Mouse (Mus musculus): Measurements from ENCODE around the gene Klk13. TPM values are rescaled to one million over a fixed set of nuclear protein-coding genes. Genes with fewer than 3 reads are reported as not detected.

The Klk13 gene
- total RNA-seq, 4 experiments from 2014 or later = not detected

DNA sequence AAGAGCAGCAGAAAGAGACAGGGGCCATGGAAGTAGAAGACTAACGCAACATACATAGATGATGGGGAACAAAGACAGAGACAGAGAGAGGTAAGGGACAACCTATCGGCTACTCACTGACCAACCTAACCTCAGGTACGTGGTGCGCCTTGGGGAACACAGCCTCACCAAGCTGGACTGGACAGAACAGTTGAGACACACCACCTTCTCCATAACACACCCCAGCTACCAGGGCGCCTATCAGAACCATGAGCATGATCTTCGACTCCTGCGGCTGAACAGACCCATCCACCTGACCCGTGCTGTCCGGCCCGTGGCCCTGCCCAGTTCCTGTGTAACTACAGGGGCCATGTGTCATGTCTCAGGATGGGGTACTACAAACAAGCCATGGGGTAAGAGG is 58.3 kb downstream of the Klk13 start:
- no peak for DNase-seq (ENCODE audit: low spot score in 2 of 2)

- DNase-seq (ENCODE audit: low spot score in 2 of 2) = no peak
Measured at GRCm38 (mm10) chr7:43771916-43772315, 59.5 kb downstream of the Klk13 start.

- DNase-seq (ENCODE audit: low spot score in 2 of 2) = no peak
Measured at GRCm38 (mm10) chr7:43772901-43773300, 60.5 kb downstream of the Klk13 start.

- DNase-seq (ENCODE audit: low spot score in 2 of 2) = no peak
Measured at GRCm38 (mm10) chr7:43774364-43774763, 62.0 kb downstream of the Klk13 start, which contains the start of gene Klk11. Gene Klk11 (plus strand): TSS chr7:43774604.

- DNase-seq (ENCODE audit: low spot score in 2 of 2) = no peak
Measured at GRCm38 (mm10) chr7:43774802-43775201, 62.4 kb downstream of the Klk13 start.

DNA sequence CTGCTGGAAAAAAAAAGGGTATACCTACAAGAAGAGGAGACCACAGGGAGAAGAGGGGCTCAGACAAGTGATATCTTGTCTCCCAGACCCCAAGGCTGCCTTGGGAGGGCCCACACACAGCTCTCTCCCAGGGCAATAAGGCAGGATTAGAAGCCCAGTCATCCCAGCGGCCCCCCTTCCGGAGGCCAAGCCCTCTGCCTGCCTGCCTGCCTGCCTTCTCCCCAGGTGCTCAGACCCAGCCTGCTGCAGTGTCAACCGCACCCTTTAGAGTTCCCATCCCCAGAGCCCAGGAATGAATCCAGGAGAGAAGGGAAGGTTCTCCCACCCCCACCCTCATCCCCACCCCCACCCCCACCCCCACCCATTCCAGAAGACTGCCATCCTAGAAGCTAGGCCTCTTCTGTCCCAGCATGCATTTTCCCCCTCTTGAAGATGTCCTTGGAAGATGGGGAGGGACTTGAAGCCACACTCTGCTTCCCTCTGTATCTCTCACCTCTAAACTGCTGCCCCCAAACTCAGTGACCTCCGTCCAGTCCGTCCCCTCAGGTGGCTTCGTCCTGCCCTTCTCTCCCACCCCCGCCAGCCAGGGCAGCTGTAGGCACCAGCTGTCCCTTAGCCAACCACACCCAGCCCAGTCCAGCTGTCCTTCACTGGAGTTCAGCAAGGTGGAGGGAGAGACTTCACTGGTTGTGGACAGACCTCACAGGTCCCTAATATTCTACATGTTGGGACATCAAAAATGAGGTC is 63.1 kb downstream of the Klk13 start:
- no peak for DNase-seq (ENCODE audit: low spot score in 2 of 2)

DNA sequence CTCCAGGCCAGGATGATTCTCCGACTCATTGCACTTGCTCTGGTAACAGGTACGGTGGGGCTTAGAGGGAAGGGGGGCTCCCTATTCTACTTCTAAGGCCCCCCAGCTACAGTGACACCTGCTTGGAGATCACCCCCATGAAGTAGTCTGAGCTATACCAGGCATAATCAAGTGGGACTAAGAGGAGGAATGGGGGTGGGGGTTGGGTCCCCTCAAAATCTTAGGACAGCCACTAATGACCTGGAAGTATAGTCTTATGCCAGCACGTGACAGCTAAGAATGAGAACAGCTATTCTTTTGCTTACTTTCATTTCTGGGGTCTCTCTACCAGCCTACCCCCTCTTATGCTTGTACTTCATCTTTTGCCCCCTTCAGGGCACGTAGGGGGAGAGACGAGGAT is 64.1 kb downstream of the Klk13 start:
- DNase-seq (ENCODE audit: low spot score in 2 of 2) = no peak

Other genes starting within 250 kb of the Klk13 start
- gene Vsig10l, start 249.4 kb upstream of the Klk13 start, total RNA-seq (2022) = 1 to 10 TPM; 1.3 to 2.7 (median 1.7) TPM
- under 1 TPM in 3 of 4 experiments, not detected in 1; 0.10 to 0.31 (median 0.13) TPM for gene Iglon5, start 222.5 kb upstream of the Klk13 start, total RNA-seq (2022)
- not detected for gene 4931406B18Rik, start 206.6 kb upstream of the Klk13 start, total RNA-seq (2022)
- gene Cd33, start 168.1 kb upstream of the Klk13 start, total RNA-seq (2022) = under 1 TPM; 0.10 to 0.75 (median 0.52) TPM
- gene Zfp658, start 150.3 kb upstream of the Klk13 start, total RNA-seq (2022) = under 1 TPM; 0.16 to 0.43 (median 0.33) TPM
- gene Zfp719, start 133.0 kb upstream of the Klk13 start, total RNA-seq (2022) = 1 to 10 TPM; 3.6 to 3.9 (median 3.8) TPM
- not detected for gene Zfp819, start 105.4 kb upstream of the Klk13 start, total RNA-seq (2022)
- not detected for gene Ceacam18, start 77.9 kb upstream of the Klk13 start, total RNA-seq (2022)
- under 1 TPM; 0.12 to 0.25 (median 0.16) TPM for gene Siglece, start 52.4 kb upstream of the Klk13 start, total RNA-seq (2022)
- 1 to 10 TPM; 2.1 to 3.2 (median 2.6) TPM for gene Ctu1, start 40.6 kb upstream of the Klk13 start, total RNA-seq (2022)
- gene Klk14, start 22.1 kb upstream of the Klk13 start, total RNA-seq (2022) = under 1 TPM in 1 of 4 experiments, not detected in 3; 0.19 TPM
- gene Klk12, start 56.3 kb downstream of the Klk13 start, total RNA-seq (2022) = not detected
- gene Klk11, start 62.0 kb downstream of the Klk13 start, total RNA-seq (2022) = under 1 TPM in 1 of 4 experiments, not detected in 3; 0.40 TPM
- gene Klk10, start 68.5 kb downstream of the Klk13 start, total RNA-seq (2022) = under 1 TPM; 0.27 to 0.53 (median 0.31) TPM
- gene Klk9, start 79.3 kb downstream of the Klk13 start, total RNA-seq (2022) = not detected
- 1 to 10 TPM in 2 of 4 experiments, under 1 TPM in 2; 0.63 to 1.7 (median 0.95) TPM for gene Klk8, start 85.0 kb downstream of the Klk13 start, total RNA-seq (2022)
- not detected for gene Klk7, start 98.7 kb downstream of the Klk13 start, total RNA-seq (2022)
- not detected for gene Klk6, start 111.9 kb downstream of the Klk13 start, total RNA-seq (2022)
- gene Klk5, start 129.4 kb downstream of the Klk13 start, total RNA-seq (2022) = not detected
- gene Klk4, start 168.6 kb downstream of the Klk13 start, total RNA-seq (2022) = not detected
- not detected for gene Klk15, start 221.2 kb downstream of the Klk13 start, total RNA-seq (2022)
- gene Klk1b8, start 238.1 kb downstream of the Klk13 start, total RNA-seq (2022) = not detected

Data from gastrocnemius, adult 8-10 months (tissue).